Mouse (Mus musculus): ENCODE measurements around the gene Prkn. TPM values are rescaled to one million over a fixed set of nuclear protein-coding genes. Genes with fewer than 3 reads are reported as not detected.

The Prkn gene
- total and polyA plus RNA-seq, 3 experiments = 0.39 to 0.50 TPM; not detected in 1

GRCm38 (mm10) chr17:11107916-11108315 is 267.7 kb downstream of the Prkn start:
- H3K79me2 ChIP-seq (ENCODE audit: control insufficient read depth, insufficient read depth, low read length, poor library complexity) = no peaks in the 10 kb centered on the region
- no peaks in the 10 kb centered on the region for H3K27me3 ChIP-seq (ENCODE audit: control insufficient read depth in 1 of 2, insufficient read depth in 2 of 2, low read length in 2 of 2)
- DNase-seq (ENCODE audit: low read depth, low spot score) = peak; percentile 25
- no peaks in the 10 kb centered on the region for H3K4me1 ChIP-seq (ENCODE audit: control insufficient read depth in 1 of 2, insufficient read depth in 2 of 2, low read length in 2 of 2)
- no peaks in the 10 kb centered on the region for H3K36me3 ChIP-seq (ENCODE audit: control insufficient read depth in 1 of 2, insufficient read depth in 2 of 2, low read length in 2 of 2)
- H3K9me3 ChIP-seq (replicated peaks; ENCODE audit: insufficient read depth, low read length) = no peaks in the 10 kb centered on the region
- TF ChIP-seq NRF1 (IDR thresholded peaks at IDR 0.05; ENCODE audit: insufficient read depth, low read depth, low read length, poor library complexity, severe bottlenecking) = no peak
- TF ChIP-seq HCFC1 (IDR thresholded peaks at IDR 0.05; ENCODE audit: low read depth, low read length) = no peak
- TF ChIP-seq ELF1 (IDR thresholded peaks at IDR 0.05; ENCODE audit: low read depth, low read length) = no peak
- no peak for TF ChIP-seq SMC3 (IDR thresholded peaks at IDR 0.05; ENCODE audit: low read depth, low read length)
- TF ChIP-seq POLR2A (IDR thresholded peaks at IDR 0.05; ENCODE audit: control insufficient read depth in 1 of 2, insufficient read depth in 1 of 2, low read depth in 1 of 2, low read length in 2 of 2, poor library complexity in 1 of 2) = no peak
- TF ChIP-seq MAZ (IDR thresholded peaks at IDR 0.05; ENCODE audit: low read depth, low read length) = no peak
- no peak for TF ChIP-seq JUND (IDR thresholded peaks at IDR 0.05; ENCODE audit: low read depth, low read length)
- no peak for TF ChIP-seq USF2 (IDR thresholded peaks at IDR 0.05; ENCODE audit: borderline replicate concordance in 1 of 2, insufficient read depth in 1 of 2, low read depth in 1 of 2, low read length in 2 of 2)
- TF ChIP-seq TAL1 (IDR thresholded peaks at IDR 0.05; ENCODE audit: low read length) = no peak
- no peak for TF ChIP-seq ZNF384 (IDR thresholded peaks at IDR 0.05; ENCODE audit: low read depth, low read length)
- no peak for TF ChIP-seq MYC (IDR thresholded peaks at IDR 0.05; ENCODE audit: low read depth, low read length)
- H3K4me3 ChIP-seq (ENCODE audit: control insufficient read depth in 1 of 2, insufficient read depth in 1 of 2, low read depth in 2 of 2, low read length in 2 of 2) = no peak overlapping the region
- H3K9ac ChIP-seq (ENCODE audit: control insufficient read depth, low read depth, low read length, poor library complexity, severe bottlenecking) = no peak overlapping the region
- no peak overlapping the region for H3K27ac ChIP-seq (ENCODE audit: control insufficient read depth, low read depth, low read length)

DNA sequence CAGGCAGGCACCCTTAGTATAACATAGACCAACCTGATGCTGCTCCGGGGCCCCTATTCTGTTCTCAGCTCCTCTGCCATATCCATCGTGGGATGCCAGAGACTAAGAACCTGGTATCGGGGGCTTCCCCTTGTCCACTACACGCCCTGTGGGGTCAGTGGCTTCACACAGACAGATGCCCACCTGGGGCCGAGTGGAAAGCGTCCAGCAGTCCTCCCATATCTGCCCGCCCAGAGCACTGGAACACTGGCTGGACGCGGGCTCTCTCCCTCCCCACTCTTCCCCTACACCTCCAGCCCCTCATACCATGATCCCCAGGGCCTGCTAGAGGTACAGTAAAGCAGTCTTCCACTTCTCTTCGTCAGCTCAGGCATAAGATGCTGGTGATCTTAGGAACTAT is 277.3 kb downstream of the Prkn start:
- TF ChIP-seq RCOR1 (IDR thresholded peaks at IDR 0.05; ENCODE audit: low read depth, low read length) = no peak
- TF ChIP-seq NELFE (IDR thresholded peaks at IDR 0.05; ENCODE audit: low read depth, low read length) = no peak
- TF ChIP-seq HCFC1 (IDR thresholded peaks at IDR 0.05; ENCODE audit: low read depth, low read length) = no peak
- TF ChIP-seq GATA1 (IDR thresholded peaks at IDR 0.05; ENCODE audit: low read depth, low read length) = no peak
- TF ChIP-seq MAFK (IDR thresholded peaks at IDR 0.05; ENCODE audit: borderline replicate concordance, low read depth, low read length) = no peak
- no peak for TF ChIP-seq POLR2AphosphoS2 (IDR thresholded peaks at IDR 0.05; ENCODE audit: low read length)
- no peak for TF ChIP-seq ZKSCAN1 (IDR thresholded peaks at IDR 0.05; ENCODE audit: low read depth, low read length)
- no peak for TF ChIP-seq CTCF (IDR thresholded peaks at IDR 0.05 in 2 of 3, conservative IDR thresholded peaks at IDR 0.05 in 1 of 3; ENCODE audit: control insufficient read depth in 1 of 3, insufficient read depth in 1 of 3, low read depth in 2 of 3, low read length in 3 of 3, poor library complexity in 1 of 3, severe bottlenecking in 1 of 3)
- no peak for TF ChIP-seq POLR2A (IDR thresholded peaks at IDR 0.05; ENCODE audit: control insufficient read depth in 1 of 2, insufficient read depth in 1 of 2, low read depth in 1 of 2, low read length in 2 of 2, poor library complexity in 1 of 2)
- no peak for TF ChIP-seq GABPA (IDR thresholded peaks at IDR 0.05; ENCODE audit: low read depth, low read length)
- no peak for TF ChIP-seq JUND (IDR thresholded peaks at IDR 0.05; ENCODE audit: low read depth, low read length)
- no peak for TF ChIP-seq MYB (IDR thresholded peaks at IDR 0.05; ENCODE audit: low read depth, low read length)
- TF ChIP-seq ZMIZ1 (IDR thresholded peaks at IDR 0.05; ENCODE audit: low read depth, low read length) = no peak
- no peak for TF ChIP-seq USF2 (IDR thresholded peaks at IDR 0.05; ENCODE audit: borderline replicate concordance in 1 of 2, insufficient read depth in 1 of 2, low read depth in 1 of 2, low read length in 2 of 2)
- no peak for TF ChIP-seq CHD1 (IDR thresholded peaks at IDR 0.05; ENCODE audit: low read depth, low read length)
- no peak for TF ChIP-seq MYC (IDR thresholded peaks at IDR 0.05; ENCODE audit: low read depth, low read length)
- DNase-seq (ENCODE audit: low read depth, low spot score) = no peak
- Histone ChIP-seq H3K9me3 (replicated peaks; ENCODE audit: insufficient read depth, low read length) (no peaks in the 10 kb centered on the region), H3K79me2 (ENCODE audit: control insufficient read depth, insufficient read depth, low read length, poor library complexity) (no peaks in the 10 kb centered on the region), H3K36me3 (ENCODE audit: control insufficient read depth in 1 of 2, insufficient read depth in 2 of 2, low read length in 2 of 2) (no peaks in the 10 kb centered on the region), H3K9ac (ENCODE audit: control insufficient read depth, low read depth, low read length, poor library complexity, severe bottlenecking) (no peak overlapping the region), H3K4me3 (ENCODE audit: control insufficient read depth in 1 of 2, insufficient read depth in 1 of 2, low read depth in 2 of 2, low read length in 2 of 2) (no peak overlapping the region), H3K27me3 (ENCODE audit: control insufficient read depth in 1 of 2, insufficient read depth in 2 of 2, low read length in 2 of 2) (no peaks in the 10 kb centered on the region), H3K27ac (ENCODE audit: control insufficient read depth, low read depth, low read length) (no peak overlapping the region), H3K4me1 (ENCODE audit: control insufficient read depth in 1 of 2, insufficient read depth in 2 of 2, low read length in 2 of 2) (no peaks in the 10 kb centered on the region)

All from MEL (cell line).